Mouse (Mus musculus): ENCODE measurements at regions not wholly inside any gene's neighbourhood (a gene's known extent, or its start where the extent isn't known, plus 50 kb on each side); places are given as distances from the start of the nearest gene placed in this dataset.

GRCm38 (mm10) chr7:137888731-137889130 lies 451.3 kb downstream of the Glrx3 start:
- no peak for DNase-seq

- DNase-seq: no peak
These were observed 469.1 kb downstream of the Glrx3 start for GRCm38 (mm10) chr7:137906424-137907060.

- no peak for DNase-seq
These were observed 472.0 kb downstream of the Glrx3 start for GRCm38 (mm10) chr7:137909456-137909855.

GRCm38 (mm10) chr7:137913551-137914105 lies 476.2 kb downstream of the Glrx3 start:
- no peak for DNase-seq

- DNase-seq: no peak
These were observed 477.1 kb downstream of the Glrx3 start for GRCm38 (mm10) chr7:137914506-137914905.

- no peak for DNase-seq
These were observed 478.9 kb downstream of the Glrx3 start for GRCm38 (mm10) chr7:137916351-137916750.

GRCm38 (mm10) chr7:137924464-137925167 lies 472.9 kb downstream of the Tcerg1l start:
- DNase-seq: peak; percentile 40

- DNase-seq: no peak
These were observed 471.9 kb downstream of the Tcerg1l start for GRCm38 (mm10) chr7:137925656-137926055.

GRCm38 (mm10) chr7:137927371-137927770 lies 470.2 kb downstream of the Tcerg1l start:
- no peak for DNase-seq

GRCm38 (mm10) chr7:137930200-137930599 lies 467.3 kb downstream of the Tcerg1l start:
- DNase-seq: no peak

GRCm38 (mm10) chr7:137935896-137936295 lies 461.6 kb downstream of the Tcerg1l start:
- no peak for DNase-seq

GRCm38 (mm10) chr7:137939116-137939515 lies 458.4 kb downstream of the Tcerg1l start:
- no peak for DNase-seq

GRCm38 (mm10) chr7:137940084-137940483 lies 457.4 kb downstream of the Tcerg1l start:
- DNase-seq: no peak

GRCm38 (mm10) chr7:137944991-137945390 lies 452.5 kb downstream of the Tcerg1l start:
- DNase-seq: no peak

GRCm38 (mm10) chr7:137947424-137947823 lies 450.1 kb downstream of the Tcerg1l start:
- DNase-seq: no peak

- DNase-seq: no peak
These were observed 440.2 kb downstream of the Tcerg1l start for GRCm38 (mm10) chr7:137957354-137957753.

- no peak for DNase-seq
These were observed 439.7 kb downstream of the Tcerg1l start for GRCm38 (mm10) chr7:137957848-137958247.

GRCm38 (mm10) chr7:137963470-137964095 lies 433.9 kb downstream of the Tcerg1l start:
- DNase-seq: peak; percentile 10

- no peak for DNase-seq
These were observed 422.8 kb downstream of the Tcerg1l start for GRCm38 (mm10) chr7:137974705-137975104.

- DNase-seq: no peak
These were observed 420.0 kb downstream of the Tcerg1l start for GRCm38 (mm10) chr7:137977527-137977926.

- DNase-seq: no peak
These were observed 418.2 kb downstream of the Tcerg1l start for GRCm38 (mm10) chr7:137979361-137979760.

GRCm38 (mm10) chr7:138005806-138006205 lies 391.7 kb downstream of the Tcerg1l start:
- no peak for DNase-seq

GRCm38 (mm10) chr7:138006971-138007370 lies 390.6 kb downstream of the Tcerg1l start:
- peak; percentile 16 for DNase-seq

- DNase-seq: no peak
These were observed 388.9 kb downstream of the Tcerg1l start for GRCm38 (mm10) chr7:138008601-138009000.

Measured in right cerebral cortex, postnatal 25 days (tissue).